Mouse (Mus musculus): ENCODE results near the gene Stap1. TPM values are rescaled to one million over a fixed set of nuclear protein-coding genes. Genes with fewer than 3 reads are reported as not detected.

The Stap1 gene
- total RNA-seq, 2 experiments from 2014 or later = 0.19 TPM; not detected in 1

GRCm38 (mm10) chr5:86129828-86130227 is 58.3 kb downstream of the Stap1 start:
- no peak for DNase-seq

Other genes with a start within 250 kb of the Stap1 start
- 1 to 10 TPM; 3.2 to 3.7 TPM for gene Cenpc1, start 6.2 kb upstream of the Stap1 start, total RNA-seq (2021)
- 1 to 10 TPM; 4.3 to 4.4 TPM for gene Uba6, start 101.1 kb downstream of the Stap1 start, total RNA-seq (2021)
- not detected for gene Gnrhr, start 126.2 kb downstream of the Stap1 start, total RNA-seq (2021)
- gene Tmprss11c, start 217.6 kb downstream of the Stap1 start, total RNA-seq (2021) = not detected

Measured in gastrocnemius, postnatal 25 days (tissue).